Mouse (Mus musculus): ENCODE measurements around the gene Dlec1. TPM values are rescaled to one million over a fixed set of nuclear protein-coding genes. Genes with fewer than 3 reads are reported as not detected.

The Dlec1 gene
- polyA plus RNA-seq, 1 experiment from 2014 or later = 1.1 TPM

DNA sequence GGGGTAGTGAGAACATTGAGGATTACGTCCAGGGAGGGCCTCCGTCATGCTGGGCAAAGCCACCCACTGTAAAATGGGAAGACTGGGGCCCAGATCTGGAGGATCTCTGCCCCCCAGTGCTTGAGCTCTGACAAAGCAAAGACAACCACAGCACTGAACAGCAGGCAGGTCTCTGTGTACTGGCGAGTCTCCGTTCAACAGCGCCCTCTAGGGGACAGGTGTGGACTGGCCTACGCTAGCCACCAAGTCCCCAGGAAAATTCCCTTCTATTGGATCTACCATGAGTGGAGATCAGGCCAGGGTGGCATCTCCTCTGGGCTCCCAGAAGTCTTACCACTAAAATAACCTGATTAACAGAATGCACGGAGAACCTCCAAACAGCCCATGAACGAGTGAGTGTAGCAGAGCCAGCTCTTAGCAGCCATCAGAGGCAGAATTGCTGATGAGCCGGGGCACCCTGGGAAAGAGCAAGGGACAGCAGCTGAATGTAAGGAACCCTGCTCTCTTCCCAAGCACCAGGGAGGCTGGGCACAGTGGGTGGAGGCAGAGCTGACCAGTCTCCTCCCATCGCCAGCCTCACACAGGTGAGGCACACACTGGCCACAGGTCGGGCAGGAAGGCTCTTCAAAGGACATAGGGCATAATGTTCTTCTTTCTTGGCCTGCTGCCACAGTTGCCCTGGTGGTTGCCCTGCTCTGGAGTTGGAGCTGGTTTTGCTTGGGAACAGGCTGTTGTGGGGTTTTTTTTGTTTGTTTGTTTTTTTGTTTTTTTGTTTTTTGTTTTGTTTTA is 90.1 kb downstream of the Dlec1 start:
- WGBS = 42% methylated on average over 11 of the region's 11 CpGs
- no peak overlapping the region for H3K4me2 ChIP-seq
- H3K4me3 ChIP-seq = no peak overlapping the region
- no peaks in the 10 kb centered on the region for H3K4me1 ChIP-seq (replicated peaks)
- H3K27ac ChIP-seq (replicated peaks) = no peak overlapping the region
- H3K9ac ChIP-seq = no peak overlapping the region
- no peak for ATAC-seq (ENCODE audit: low read depth)
- no peaks in the 10 kb centered on the region for H3K9me3 ChIP-seq
- H3K36me3 ChIP-seq = no peaks in the 10 kb centered on the region
- H3K27me3 ChIP-seq = no peaks in the 10 kb centered on the region

Other genes with a start within 250 kb of the Dlec1 start
- gene Ctdspl, start 176.0 kb upstream of the Dlec1 start, polyA plus RNA-seq (2015; fragmentation: Nextera tagmentation; extraction: Ambion mirVana) = 6.8 and 8.0 TPM in 2 replicates
- 6.8 and 6.9 TPM in 2 replicates for gene Vill, start 49.7 kb upstream of the Dlec1 start, polyA plus RNA-seq (2015; fragmentation: Nextera tagmentation; extraction: Ambion mirVana)
- 25.0 and 25.6 TPM in 2 replicates for gene Plcd1, start 9.0 kb upstream of the Dlec1 start, polyA plus RNA-seq (2015; fragmentation: Nextera tagmentation; extraction: Ambion mirVana)
- 2.0 and 3.0 TPM in 2 replicates for gene Acaa1b, start 54.6 kb downstream of the Dlec1 start, polyA plus RNA-seq (2015; fragmentation: Nextera tagmentation; extraction: Ambion mirVana)
- gene Gm47289, start 56.7 kb downstream of the Dlec1 start, polyA plus RNA-seq (2015; fragmentation: Nextera tagmentation; extraction: Ambion mirVana) = not detected in 2 replicates
- gene Slc22a13, start 106.6 kb downstream of the Dlec1 start, polyA plus RNA-seq (2015; fragmentation: Nextera tagmentation; extraction: Ambion mirVana) = not detected in 2 replicates
- gene Oxsr1, start 219.9 kb downstream of the Dlec1 start, polyA plus RNA-seq (2015; fragmentation: Nextera tagmentation; extraction: Ambion mirVana) = 12.3 and 12.9 TPM in 2 replicates
- gene Acaa1a, start 237.2 kb downstream of the Dlec1 start, polyA plus RNA-seq (2015; fragmentation: Nextera tagmentation; extraction: Ambion mirVana) = 98.3 and 106 TPM in 2 replicates
- 6.6 and 6.9 TPM in 2 replicates for gene Myd88, start 238.9 kb downstream of the Dlec1 start, polyA plus RNA-seq (2015; fragmentation: Nextera tagmentation; extraction: Ambion mirVana)